Mouse (Mus musculus) G1E (cell line): ENCODE measurements around the gene Sf1. TPM values are rescaled to one million over a fixed set of nuclear protein-coding genes. Genes with fewer than 3 reads are reported as not detected.

ENCODE experiments used
- ATAC-seq: 2 replicates; pipeline ENCODE4 v1.8.0; 2016; ENCODE audit warnings: mild to moderate bottlenecking; ENCODE audit not compliant: insufficient number of reproducible peaks, poor library complexity, low FRiP score, severe bottlenecking; ENCODE audit errors: extremely low read depth
- DNase-seq: peaks from one replicate; pipeline ENCODE4 v3.0.0; 2012; ENCODE audit warnings: low spot score
- H3K27me3 ChIP-seq: 2 replicates; pipeline ENCODE4 v1.6.1; 2012; ENCODE audit warnings: mild to moderate bottlenecking, low read length, inconsistent platforms; ENCODE audit not compliant: insufficient read depth
- H3K36me3 ChIP-seq: replicated peaks from 2 replicates; pipeline ENCODE3; 2012; ENCODE audit warnings: mild to moderate bottlenecking, inconsistent platforms
- H3K4me1 ChIP-seq: 2 replicates; pipeline ENCODE4 v1.6.1; 2012; ENCODE audit warnings: low read depth, low read length, inconsistent platforms, mixed read lengths; ENCODE audit not compliant: insufficient read depth
- H3K4me3 ChIP-seq: 2 replicates; pipeline ENCODE4 v1.5.1; 2012; ENCODE audit warnings: low read depth, mild to moderate bottlenecking, inconsistent platforms, low read length, moderate library complexity, mixed read lengths
- H3K9me3 ChIP-seq: replicated peaks from 2 replicates; pipeline ENCODE4 v1.6.1; 2012; ENCODE audit warnings: inconsistent platforms
- CTCF ChIP-seq: IDR thresholded peaks from 2 replicates; pipeline ENCODE4 v1.5.1; 2012; ENCODE audit warnings: low read depth, low read length, inconsistent platforms, mixed read lengths
- GATA1 ChIP-seq: IDR thresholded peaks from 2 replicates; pipeline ENCODE4 v1.6.1; 2012; ENCODE audit warnings: borderline replicate concordance, low read length, inconsistent platforms, mixed read lengths
- GATA2 ChIP-seq: IDR thresholded peaks from 2 replicates; pipeline ENCODE4 v1.6.1; 2012; ENCODE audit warnings: low read depth, low read length, inconsistent platforms, borderline replicate concordance
- POLR2AphosphoS5 ChIP-seq: IDR thresholded peaks from 2 replicates; pipeline ENCODE4 v1.6.1; 2012; ENCODE audit warnings: low read depth, low read length, inconsistent platforms; ENCODE audit not compliant: insufficient replicate concordance
- TAL1 ChIP-seq: conservative IDR thresholded peaks from 2 replicates; pipeline ENCODE4 v1.6.1; 2012; ENCODE audit warnings: low read depth, low read length, inconsistent platforms, mixed read lengths
- polyA plus RNA-seq: library from polyadenylated mRNA; stranded (reverse); fragments of >175 nt; gene quantifications from 2 replicates; pipeline ENCODE4 v1.2.3, GENCODE M21; 2012
- total RNA-seq, 2 experiments: library from RNA; stranded (forward) in 1 of 2; stranded (reverse) in 1 of 2; fragments of 200-1000 nt in 1 of 2; fragments of >200 nt in 1 of 2; fragmentation: Nextera tagmentation in 1 of 2; gene quantifications; 2 replicates each; pipeline ENCODE4 v1.2.3; 2014 to 2017

Gene Sf1
- total and polyA plus RNA-seq, 3 experiments: 104 to 1,720 (median 511) TPM

DNA sequence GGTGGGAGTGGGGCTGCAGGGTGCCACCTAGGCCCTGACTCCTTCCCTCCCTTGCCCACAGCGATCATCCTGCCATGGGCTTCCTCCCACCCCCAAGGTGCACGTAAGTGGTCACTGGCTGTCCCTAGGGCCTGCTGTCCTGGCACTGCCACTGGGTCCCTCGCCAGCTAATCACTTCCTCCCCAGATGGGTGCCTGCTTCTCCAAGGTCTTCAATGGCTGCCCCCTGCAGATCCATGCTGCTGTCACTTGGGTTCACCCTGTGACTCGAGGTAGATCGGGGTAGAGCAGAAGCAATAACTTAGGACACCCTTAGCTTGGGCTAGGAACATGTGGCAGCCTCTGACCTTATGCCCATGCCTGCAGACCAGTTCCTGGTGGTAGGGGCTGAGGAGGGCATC lies 17.5 kb upstream of the Sf1 start:
- Histone ChIP-seq H3K4me3 (no peak overlapping the region), H3K36me3 (peaks cover 92% of the 10 kb centered on the region), H3K27me3 (no peaks in the 10 kb centered on the region), H3K9me3 (no peaks in the 10 kb centered on the region), H3K4me1 (peaks cover 22% of the 10 kb centered on the region)
- ATAC-seq (no peak), DNase-seq (no peak)
- TF ChIP-seq TAL1 (no peak), POLR2AphosphoS5 (no peak), GATA1 (no peak), GATA2 (no peak), CTCF (no peak)

DNA sequence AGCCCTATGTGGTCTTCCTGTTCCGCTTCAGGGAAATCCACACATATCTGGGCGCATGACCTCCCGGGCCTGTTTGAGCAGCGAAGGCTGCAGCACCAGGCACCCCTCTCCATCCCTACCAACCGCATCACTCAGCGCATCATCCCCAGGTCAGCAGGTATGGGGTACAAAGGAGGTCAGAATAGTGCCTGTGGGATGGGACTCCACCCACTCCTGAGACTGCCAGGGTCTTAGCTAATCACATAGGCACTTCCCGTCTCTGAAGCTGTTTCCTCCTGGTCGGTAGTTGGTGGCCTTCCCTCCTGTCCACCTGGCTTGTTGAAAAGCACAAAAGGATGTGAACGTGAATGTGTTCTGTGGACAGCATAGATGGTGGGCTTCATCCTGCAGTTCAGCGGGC lies 16.8 kb upstream of the Sf1 start:
- TF ChIP-seq GATA2 (no peak), CTCF (no peak), GATA1 (no peak), TAL1 (no peak), POLR2AphosphoS5 (no peak)
- DNase-seq (no peak), ATAC-seq (no peak)
- Histone ChIP-seq H3K4me1 (peaks cover 16% of the 10 kb centered on the region), H3K9me3 (no peaks in the 10 kb centered on the region), H3K27me3 (no peaks in the 10 kb centered on the region), H3K36me3 (peaks cover 97% of the 10 kb centered on the region), H3K4me3 (no peak overlapping the region)

DNA sequence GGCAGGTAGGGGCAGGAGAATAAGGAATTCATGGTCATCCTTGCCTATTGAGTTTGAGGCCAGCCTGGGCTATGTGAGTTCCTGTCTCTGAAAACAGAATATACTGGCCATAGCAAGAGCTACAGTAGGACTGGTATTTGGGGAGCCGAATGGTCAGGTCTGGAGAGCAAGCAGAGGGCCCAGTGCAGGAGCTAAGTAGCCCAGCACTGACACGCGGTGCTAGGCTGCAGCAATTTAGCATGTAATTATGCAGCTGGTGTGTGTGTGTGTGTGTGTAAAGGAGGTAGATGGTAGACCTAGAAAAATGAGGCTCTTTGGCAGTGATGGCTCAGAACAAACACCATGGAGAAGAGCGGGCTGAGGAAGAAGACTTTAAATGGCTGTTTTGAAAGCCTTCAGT lies 15.9 kb upstream of the Sf1 start:
- no peak for ATAC-seq
- Histone ChIP-seq H3K36me3 (peaks cover 94% of the 10 kb centered on the region), H3K4me1 (peaks cover 11% of the 10 kb centered on the region), H3K9me3 (no peaks in the 10 kb centered on the region), H3K4me3 (no peak overlapping the region), H3K27me3 (no peaks in the 10 kb centered on the region)
- no peak for TF ChIP-seq GATA2
- TF ChIP-seq TAL1: no peak
- no peak for TF ChIP-seq POLR2AphosphoS5
- no peak for TF ChIP-seq CTCF
- TF ChIP-seq GATA1: no peak
- no peak for DNase-seq

DNA sequence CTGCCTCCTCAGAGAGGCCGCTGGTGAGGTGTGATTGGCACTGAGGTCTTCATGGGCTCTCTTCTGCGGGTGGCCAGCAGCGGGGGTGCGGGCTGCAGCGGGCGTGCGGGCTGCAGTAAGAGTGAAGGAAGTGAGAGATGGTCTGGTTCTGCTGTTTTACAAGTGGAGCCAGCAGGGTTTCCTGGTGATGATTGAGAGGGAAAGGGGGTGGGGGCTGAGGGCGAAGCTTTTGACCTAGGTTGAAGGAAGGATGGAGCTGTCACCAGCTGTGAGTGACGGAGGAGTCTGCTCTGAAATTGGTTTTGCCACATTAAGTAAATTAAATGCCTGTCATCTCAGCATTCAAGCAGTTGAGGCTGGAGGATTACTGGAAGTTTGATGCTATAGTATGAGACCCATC lies 14.8 kb upstream of the Sf1 start:
- Histone ChIP-seq H3K9me3 (no peaks in the 10 kb centered on the region), H3K27me3 (no peaks in the 10 kb centered on the region), H3K4me3 (no peak overlapping the region), H3K4me1 (peaks cover 7% of the 10 kb centered on the region), H3K36me3 (peaks cover 94% of the 10 kb centered on the region)
- DNase-seq (no peak), ATAC-seq (no peak)
- TF ChIP-seq GATA2 (no peak), POLR2AphosphoS5 (no peak), CTCF (no peak), GATA1 (no peak), TAL1 (no peak)

DNA sequence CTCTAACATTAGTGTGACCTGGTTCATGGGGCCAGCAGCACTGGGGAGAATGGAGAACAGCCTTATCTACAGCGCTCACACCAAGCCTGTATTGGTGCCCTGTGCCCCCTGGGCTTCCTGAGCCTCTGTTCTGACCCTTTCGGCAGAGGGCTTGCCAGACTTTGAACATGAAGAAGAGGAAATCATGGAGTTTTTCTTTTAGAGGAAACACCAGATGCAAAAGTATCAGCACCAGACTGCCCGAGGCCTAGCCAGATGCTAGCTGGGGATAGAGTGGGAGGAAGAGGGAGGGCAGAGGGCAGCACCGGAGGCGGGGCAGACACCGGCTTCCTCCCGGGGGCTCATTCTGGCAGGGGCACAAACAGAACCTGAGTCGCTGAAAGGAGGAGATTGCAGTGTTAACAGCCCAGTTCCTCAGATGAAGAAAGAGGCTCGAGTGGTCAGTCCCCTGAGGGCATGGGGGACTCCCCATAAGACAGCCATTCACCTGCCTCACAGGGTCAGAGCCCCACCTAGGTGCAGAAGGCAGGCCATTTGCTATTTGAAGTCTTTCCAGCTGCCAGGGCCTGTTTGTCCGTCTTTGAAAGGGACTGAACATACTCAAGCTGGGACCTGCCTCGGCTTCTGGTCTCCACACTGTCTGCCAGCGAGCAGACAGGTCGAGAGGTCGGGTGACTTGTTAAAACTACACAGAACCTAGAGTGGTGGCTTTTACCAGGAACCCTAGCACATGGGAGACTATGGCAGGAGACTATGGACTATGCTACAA lies 14.1 kb upstream of the Sf1 start:
- Histone ChIP-seq H3K9me3 (no peaks in the 10 kb centered on the region), H3K27me3 (no peaks in the 10 kb centered on the region), H3K4me3 (no peak overlapping the region), H3K4me1 (peaks cover 7% of the 10 kb centered on the region), H3K36me3 (peaks cover 94% of the 10 kb centered on the region)
- ATAC-seq: no peak
- no peak for DNase-seq
- no peak for TF ChIP-seq CTCF
- no peak for TF ChIP-seq POLR2AphosphoS5
- TF ChIP-seq GATA2: no peak

DNA sequence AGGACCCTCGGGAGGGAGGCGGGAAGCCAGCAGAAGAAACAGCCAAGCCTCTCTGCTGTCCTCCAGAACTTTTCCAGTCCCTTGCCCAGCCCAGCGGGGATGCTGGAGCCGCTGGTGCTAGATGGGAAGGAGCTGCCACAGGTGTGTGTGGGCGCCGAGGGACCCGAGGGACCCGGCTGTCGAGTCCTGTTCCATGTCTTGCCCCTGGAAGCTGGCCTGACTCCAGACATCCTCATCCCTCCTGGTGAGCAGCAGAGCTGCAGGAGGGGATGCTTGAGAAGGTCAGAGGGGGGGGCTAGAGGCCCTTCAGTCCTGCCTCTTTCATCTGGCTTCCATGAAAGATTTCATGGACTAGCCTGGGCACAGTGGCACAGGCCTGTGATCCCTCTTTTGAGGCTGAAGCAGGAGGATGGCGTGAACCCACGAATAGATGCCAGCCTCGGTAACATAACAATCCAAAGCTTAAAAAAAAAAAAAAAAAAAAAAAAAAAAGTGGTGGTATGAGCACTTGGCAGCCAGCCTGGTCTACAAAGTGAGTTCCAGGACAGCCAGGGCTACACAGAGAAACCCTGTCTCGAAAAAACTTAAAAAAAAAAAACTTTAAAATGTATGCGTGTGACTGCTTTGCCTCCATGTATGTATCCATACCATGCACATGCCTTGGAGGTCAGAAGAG lies 11.9 kb upstream of the Sf1 start:
- Histone ChIP-seq H3K9me3 (no peaks in the 10 kb centered on the region), H3K4me3 (no peak overlapping the region), H3K4me1 (peaks cover 4% of the 10 kb centered on the region), H3K36me3 (peaks cover 85% of the 10 kb centered on the region), H3K27me3 (no peaks in the 10 kb centered on the region)
- DNase-seq (no peak), ATAC-seq (no peak)
- TF ChIP-seq GATA1 (no peak), POLR2AphosphoS5 (no peak), GATA2 (no peak), CTCF (no peak), TAL1 (no peak)

DNA sequence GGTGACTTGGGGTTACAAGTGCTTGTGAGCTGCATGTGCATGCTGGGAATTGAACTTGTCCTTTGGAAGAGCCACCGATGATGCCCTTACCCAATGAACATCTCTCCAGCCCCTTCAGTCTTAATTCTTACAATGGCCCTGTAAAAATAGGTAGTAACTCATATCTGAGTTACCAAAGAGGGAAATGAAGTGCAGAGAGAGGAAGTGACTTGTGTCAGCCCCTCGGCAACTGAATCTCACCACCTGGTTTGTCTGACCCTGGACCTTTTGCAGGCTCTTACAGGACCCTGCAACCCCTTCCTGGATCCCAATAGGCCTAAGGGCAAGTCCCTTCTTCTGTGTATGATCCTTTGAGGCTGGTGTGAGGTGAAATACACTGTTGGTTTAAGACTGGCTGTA lies 11.4 kb upstream of the Sf1 start:
- Histone ChIP-seq H3K4me3 (no peak overlapping the region), H3K36me3 (peaks cover 84% of the 10 kb centered on the region), H3K27me3 (no peaks in the 10 kb centered on the region), H3K4me1 (peaks cover 4% of the 10 kb centered on the region), H3K9me3 (no peaks in the 10 kb centered on the region)
- ATAC-seq (no peak), DNase-seq (no peak)
- TF ChIP-seq GATA1: no peak
- TF ChIP-seq TAL1: no peak
